Mouse (Mus musculus): ENCODE data around the gene Ubox5. TPM values are rescaled to one million over a fixed set of nuclear protein-coding genes. Genes with fewer than 3 reads are reported as not detected.
"Not testable (repeated sequence)": the region's sequence is repeated elsewhere in the genome, so short reads cannot be mapped to it uniquely, and the experiment has no call there.

Ubox5 gene
- total RNA-seq (2021): 1 to 10 TPM; 4.0 to 4.2 TPM

DNA sequence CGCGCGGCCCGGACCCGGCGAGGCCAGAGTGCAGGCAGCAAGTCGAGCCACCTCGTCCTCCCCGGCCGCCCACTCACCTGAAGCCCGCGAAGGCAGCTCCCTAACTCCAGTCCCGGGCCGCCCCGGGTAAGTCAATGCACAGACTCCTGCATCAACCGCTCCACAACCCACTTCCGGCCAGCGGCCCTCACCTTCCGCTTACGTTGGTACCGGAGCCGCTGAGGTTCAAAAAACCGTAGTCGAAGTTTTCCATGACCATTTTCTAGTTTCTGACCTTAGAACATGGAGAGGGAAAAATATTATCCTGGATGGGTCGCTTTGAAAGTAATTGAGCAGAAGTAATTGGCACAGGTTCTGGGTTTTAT is at the start of gene Ubox5, which contains the start of gene Fastkd5:
TSS of gene Ubox5 (minus strand) at position 200 of the 365 bp plus-strand sequence.
TSS of gene Fastkd5 (minus strand) at position 189 of the 365 bp plus-strand sequence.
- intact Hi-C loops (cut with DNase I): no loop called here
- peak; percentile 72 for DNase-seq (ENCODE audit: low spot score)

DNA sequence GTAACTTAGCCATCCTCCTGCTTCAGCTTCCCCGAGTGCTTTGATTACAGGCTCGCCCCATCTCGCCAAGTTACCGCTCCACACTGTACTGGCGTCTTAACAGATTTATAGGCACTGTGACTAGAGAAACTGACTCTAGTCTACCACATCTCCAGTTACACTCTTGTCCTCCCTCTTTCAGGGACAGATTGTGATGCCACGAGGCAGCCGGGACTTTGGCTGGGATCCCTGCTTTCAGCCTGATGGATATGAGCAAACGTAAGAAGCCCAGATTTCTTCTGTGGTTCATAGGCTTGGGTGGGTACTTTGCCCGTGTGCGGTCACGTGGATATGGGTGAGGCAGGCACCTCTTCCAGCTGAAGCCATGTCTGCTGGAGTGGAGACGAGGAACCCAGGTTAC is 49.3 kb upstream of the Ubox5 start:
- intact Hi-C loops (cut with DNase I): no loop called here
- no peak for DNase-seq (ENCODE audit: low spot score)

DNA sequence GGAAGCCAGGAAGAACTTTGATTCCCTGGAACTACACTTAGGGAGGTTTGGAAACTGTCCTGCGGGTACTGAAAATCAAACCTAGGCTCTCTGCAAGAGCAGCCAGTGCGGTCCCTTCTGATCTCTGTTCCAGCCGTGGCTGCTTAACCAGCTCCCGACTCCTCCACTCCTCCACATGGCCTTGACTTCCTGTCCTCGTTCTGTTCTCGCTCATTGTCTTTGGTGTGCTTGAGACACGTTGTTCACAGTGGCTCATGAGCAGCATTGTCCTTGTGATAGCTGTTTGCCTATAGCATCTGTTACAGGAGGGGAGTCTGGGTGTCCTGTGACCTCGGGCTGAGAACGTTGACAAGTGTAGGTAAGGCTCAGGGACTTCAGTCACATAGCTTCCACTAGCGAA is 47.4 kb upstream of the Ubox5 start:
- intact Hi-C loops (cut with DNase I): no loop called here
- DNase-seq (ENCODE audit: low spot score): no peak

DNA sequence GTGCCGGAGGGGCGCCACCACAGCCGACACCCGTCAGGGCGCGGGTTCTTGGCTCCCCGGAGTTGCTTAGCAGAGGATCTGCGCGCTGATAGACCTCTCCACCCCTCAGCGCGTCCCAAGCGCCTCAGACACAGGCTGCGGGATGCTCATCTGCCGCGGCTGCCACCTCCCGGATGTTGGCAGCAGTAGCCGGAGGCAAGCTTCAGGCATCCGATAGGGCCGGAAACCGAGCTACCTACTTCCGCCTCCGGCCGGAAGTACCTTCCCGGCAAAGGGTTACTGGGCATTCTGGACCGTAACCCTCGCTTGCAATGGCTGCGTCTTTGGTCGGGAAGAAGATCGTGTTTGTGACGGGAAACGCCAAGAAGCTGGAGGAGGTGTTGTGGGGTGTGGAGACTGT is 37.7 kb upstream of the Ubox5 start, which contains the start of gene Itpa:
TSS of gene Itpa (plus strand) at position 52 of the 400 bp plus-strand sequence.
- DNase-seq (ENCODE audit: low spot score): peak; percentile 78
- intact Hi-C loops (cut with DNase I): loop anchor here (10.0 kb wide), 1 partner anchor 243 kb away; the partner anchor contains the start of genes Pced1a and Vps16

DNA sequence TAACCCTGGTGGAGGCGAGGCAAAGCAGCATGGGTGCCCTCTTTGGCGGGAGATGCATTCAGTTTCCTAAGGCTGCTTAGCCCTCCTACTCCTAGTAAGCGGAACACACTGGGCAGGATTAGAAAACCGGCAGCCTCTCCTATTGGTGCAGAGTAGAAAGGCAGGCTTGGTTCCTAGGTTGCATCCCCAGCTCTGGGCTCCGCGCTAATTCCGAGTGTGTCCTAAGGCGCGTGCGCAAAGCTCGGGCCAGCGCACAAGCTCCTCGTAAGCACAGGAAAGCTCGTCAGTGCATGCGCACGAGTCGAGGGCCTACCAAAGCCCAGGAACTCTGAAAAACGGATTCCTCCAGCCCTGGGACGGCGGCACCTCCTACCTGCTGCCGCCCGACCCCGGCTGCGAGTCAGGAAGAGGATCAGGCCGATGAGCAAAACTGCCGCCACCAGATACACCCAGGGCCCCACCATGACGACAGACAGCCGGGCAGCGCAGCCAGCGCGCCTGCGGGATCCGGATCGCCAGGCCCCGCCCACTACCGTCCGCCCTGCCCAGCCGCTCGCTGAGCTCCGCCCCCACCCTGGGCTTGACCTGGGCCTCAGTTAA is 34.4 kb upstream of the Ubox5 start, which contains the start of gene Ddrgk1:
TSS of gene Ddrgk1 (minus strand) at position 558 of the 600 bp plus-strand sequence.
- intact Hi-C loops (cut with DNase I): loop anchor here (10.0 kb wide), 1 partner anchor 239 kb away; the partner anchor contains the start of genes Pced1a and Vps16

DNA sequence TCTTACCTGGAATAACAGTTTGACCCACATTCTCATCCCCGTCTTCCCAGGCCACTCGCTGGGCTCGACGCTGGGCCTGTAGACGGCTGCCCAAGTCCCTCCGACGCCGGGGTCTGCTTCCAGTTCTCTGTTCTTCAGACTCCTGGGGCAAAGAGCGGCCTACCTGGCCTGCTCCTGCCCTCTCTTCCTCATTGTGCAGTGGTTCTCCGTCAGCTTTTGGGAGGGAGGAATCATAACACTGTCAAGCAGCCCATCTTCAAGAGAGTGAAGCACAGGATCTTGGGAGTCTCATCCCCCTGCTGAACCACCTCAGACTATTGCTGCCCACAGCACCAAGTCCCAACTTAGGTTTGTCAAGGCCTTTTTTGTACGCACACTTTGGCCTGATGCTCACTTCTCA is 33.5 kb upstream of the Ubox5 start:
- intact Hi-C loops (cut with DNase I): loop anchor here (10.0 kb wide), 1 partner anchor 239 kb away; the partner anchor contains the start of genes Pced1a and Vps16
- DNase-seq (ENCODE audit: low spot score): no peak

More for the DNA sequence above, 34.4 kb upstream of the Ubox5 start, which contains the start of gene Ddrgk1:
- DNase-seq (ENCODE audit: low spot score): peak; percentile 88

DNA sequence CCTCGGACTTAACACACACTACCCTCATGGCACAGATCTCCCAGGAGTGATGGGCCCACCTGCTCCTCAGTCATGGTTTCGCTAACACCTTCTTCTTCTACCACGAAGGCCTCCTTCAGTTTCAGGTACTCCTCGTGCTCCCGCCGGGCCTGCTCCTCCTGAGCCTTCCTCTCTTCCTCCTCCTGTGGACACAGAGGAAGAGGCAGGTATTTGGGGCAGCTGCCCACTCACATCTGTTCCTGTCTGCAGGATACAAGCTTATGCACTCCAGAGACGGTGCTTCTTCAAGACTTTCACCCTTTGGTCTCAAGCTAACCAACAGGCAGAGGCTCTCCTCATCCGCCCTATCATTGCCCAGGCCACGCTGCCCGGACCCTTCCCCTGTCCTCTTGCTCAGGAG is 28.7 kb upstream of the Ubox5 start:
- no peak for DNase-seq (ENCODE audit: low spot score)
- intact Hi-C loops (cut with DNase I): no loop called here

DNA sequence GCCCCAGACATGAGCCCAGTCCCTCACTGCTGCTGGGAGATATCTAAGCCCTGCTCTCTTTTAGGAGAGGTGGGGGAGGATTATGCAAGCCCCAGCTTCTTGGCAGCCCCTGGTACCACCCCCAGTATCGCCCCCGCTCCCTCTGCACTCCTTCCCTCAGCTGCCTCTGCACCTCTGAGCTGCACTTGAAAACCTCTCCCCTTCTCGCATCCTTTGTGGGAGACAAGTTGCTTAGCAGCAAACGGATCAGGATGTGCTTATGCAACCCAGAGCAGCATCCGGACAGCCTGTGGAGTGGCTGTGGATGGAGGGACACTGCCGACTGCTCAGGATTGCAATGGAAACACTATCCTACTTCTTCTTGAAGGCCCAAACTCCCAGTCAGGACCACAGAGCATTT is 27.7 kb upstream of the Ubox5 start:
- DNase-seq (ENCODE audit: low spot score): no peak
- intact Hi-C loops (cut with DNase I): no loop called here

DNA sequence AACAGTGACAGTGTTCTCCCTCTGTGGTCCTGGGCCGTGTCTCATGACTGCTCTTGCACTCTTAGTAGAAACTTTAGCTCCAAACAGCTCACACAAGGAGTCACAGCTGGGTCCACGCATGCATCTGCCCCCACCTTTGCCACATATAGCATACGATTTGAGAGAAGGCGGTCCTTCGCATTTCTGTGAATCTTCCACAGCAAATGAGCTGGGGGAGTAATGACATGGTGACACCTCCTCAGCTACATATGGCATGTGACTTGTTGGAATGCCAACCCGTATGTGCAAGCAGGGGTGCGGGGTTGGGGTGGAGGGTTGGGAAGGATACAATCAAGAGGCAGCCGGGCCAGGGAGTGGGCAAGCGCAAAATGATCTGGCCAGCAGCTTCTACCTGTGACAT is 26.7 kb upstream of the Ubox5 start:
- intact Hi-C loops (cut with DNase I): no loop called here
- no peak for DNase-seq (ENCODE audit: low spot score)

DNA sequence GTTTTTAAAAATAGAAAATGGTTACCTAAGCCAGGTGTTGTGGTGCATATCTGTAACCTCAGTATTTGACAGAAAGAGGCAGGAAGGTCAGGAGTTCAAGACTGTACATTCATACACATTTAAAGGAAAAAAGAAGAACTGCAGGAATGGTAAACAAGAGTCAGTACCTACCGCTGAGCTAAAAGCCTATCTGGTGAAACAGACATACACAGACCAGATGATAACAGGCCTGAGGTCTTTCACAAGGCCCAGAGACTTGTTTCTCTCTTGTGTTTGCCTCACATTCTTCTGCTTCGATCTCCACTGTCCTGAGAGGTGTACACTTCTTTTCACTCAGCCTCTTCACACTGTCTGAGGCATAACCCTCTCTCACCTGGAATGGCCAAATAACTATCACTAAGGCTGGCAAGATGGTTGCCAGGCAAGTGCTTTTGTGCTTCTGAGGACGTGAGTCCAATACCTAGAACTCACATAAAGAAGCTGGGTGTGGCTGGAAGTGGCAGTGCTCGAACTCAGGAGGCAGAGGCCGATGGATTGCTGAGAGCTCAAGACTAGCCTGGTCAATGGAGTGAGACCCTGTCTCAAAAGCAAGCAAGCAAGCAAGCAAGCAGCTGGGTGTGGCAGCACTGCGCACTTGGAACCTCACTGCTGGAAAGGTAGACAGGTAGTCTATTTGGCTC is 26.0 kb upstream of the Ubox5 start:
- no peak for DNase-seq (ENCODE audit: low spot score)
- intact Hi-C loops (cut with DNase I): no loop called here

DNA sequence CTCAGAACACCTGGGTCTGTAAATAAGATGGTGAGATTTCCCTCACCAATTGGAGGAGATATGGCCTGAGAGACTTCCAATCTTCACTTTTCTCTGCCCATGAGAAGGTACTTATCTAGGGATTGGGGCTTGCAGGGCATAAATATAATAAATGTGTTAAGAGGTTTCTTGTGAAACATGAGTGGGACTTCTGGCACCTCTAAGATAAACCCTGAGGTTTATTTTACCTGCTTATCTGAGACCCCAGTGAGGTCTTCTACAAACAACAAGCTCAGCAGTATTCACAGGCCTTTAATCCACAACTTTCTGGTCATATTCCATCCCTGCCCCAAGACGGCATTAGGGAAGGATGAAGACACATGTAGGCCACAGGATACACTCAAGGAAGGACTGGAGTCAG is 23.9 kb upstream of the Ubox5 start:
- DNase-seq (ENCODE audit: low spot score): no peak
- intact Hi-C loops (cut with DNase I): no loop called here

DNA sequence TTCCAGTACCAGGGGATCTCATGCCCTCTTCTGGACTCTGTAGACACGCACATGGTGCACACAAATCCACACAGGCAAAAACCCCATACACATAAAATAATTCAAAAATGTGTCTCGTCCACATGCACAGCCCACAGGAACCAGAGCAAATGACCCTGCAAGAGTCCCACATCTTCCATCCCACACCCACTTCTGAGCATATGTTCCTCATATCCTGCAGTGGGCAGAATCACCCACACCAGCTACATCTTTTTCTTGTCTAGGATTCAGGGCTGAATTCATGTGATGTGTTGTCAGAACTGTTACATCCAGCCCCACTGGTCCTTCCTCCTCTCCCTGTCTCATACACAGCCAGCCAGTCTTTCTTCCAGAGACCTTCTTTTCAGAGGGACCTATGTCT is 23.5 kb upstream of the Ubox5 start:
- intact Hi-C loops (cut with DNase I): no loop called here
- DNase-seq (ENCODE audit: low spot score): no peak

DNA sequence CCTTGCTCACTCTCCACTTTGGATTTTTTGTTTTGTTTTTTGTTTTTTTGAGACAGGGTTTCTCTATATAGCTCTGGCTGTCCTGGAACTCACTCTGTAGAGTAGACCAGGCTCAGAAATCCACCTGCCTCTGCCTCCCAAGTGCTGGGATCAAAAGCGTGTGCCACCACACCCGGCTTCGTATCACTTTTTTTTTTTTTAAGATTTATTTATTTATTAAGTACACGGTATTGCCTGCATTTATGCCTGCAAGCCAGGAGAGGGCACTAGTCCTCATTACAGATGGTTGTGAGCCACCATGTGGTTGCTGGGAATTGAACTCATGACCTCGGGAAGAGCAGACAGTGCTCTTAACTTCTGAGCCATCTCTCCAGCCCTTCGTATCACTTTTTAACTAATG is 19.2 kb upstream of the Ubox5 start:
- intact Hi-C loops (cut with DNase I): not testable (repeated sequence)

DNA sequence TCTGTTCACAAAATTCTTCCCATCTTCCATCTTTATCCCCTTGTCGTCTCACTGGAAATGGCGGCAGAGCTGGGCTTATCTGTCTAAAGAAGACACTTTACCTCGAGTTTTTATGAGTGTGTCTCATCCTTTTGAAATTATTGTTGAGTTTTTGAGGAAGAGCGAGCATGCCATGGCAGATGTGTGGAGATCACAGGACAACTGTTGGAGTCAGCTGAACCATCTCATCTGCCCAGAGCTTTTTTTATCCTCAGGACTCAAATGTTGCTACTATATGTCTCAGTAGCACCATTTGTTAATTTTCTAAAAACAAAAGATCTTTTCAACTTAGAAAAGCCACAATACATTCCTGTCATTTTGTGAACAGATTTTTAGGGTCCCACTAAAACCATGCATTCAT is 15.4 kb upstream of the Ubox5 start:
- intact Hi-C loops (cut with DNase I): no loop called here
- no peak for DNase-seq (ENCODE audit: low spot score)

More for the DNA sequence above, 19.2 kb upstream of the Ubox5 start:
- DNase-seq (ENCODE audit: low spot score): not testable (repeated sequence)

DNA sequence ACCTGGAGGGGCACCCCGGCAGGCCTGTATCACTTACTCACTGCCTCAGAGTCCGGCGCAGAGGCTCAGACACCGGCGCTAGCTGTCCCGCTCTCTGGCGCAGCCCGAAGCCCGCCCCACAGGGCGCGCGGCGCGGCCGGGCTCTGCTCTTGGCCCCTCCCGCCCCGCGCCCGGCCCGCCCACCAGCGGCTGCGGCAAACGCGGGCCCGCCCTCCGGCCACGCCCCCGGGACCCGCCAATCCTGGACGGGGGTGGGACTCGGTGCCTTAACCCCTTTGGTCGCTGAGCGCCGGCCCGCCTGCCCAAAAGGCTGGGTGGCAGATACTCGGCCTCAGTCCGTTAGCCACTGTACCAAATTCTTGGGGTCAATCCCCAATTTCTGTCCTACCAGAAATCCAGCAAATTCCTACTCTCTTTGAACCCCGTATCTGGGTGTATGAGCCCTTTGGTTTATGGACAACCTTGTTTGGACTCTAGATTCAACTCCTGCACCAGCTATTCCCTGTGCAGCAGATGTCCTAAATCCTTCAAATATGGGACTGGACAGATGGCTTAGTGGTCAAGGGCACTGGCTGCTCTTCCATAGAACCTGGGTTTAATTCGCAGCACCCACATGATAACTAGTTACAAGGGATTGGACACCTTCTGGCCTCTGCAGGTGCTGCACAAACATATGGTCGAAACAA is 13.0 kb upstream of the Ubox5 start, which contains the start of gene Lzts3:
TSS of gene Lzts3 (minus strand) at position 120 of the 686 bp plus-strand sequence.
- peak; percentile 84 for DNase-seq (ENCODE audit: low spot score)
- intact Hi-C loops (cut with DNase I): no loop called here

DNA sequence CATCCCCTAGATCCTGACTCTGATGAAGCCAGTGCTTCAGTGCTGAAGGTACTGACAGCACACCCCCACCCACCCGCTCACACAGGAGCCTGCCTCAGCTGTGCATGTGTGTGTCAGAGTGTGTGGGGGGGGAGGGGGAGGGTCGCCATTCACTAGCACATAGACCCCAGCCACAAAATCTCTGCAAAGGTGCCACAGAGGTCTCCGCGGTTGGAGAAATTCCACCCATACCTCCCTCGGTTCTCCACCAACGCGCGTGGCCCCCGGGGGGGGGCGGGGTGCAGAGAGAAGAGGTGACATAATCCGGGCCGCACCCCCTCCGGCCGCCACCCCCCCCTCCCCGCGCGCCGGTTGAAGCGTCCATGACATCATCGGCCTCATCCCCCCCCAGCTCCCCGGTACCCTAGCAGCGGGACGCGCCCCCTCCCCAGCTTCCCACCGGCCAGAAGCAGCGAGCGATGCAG is 12.4 kb upstream of the Ubox5 start:
- DNase-seq (ENCODE audit: low spot score): no peak
- intact Hi-C loops (cut with DNase I): no loop called here

DNA sequence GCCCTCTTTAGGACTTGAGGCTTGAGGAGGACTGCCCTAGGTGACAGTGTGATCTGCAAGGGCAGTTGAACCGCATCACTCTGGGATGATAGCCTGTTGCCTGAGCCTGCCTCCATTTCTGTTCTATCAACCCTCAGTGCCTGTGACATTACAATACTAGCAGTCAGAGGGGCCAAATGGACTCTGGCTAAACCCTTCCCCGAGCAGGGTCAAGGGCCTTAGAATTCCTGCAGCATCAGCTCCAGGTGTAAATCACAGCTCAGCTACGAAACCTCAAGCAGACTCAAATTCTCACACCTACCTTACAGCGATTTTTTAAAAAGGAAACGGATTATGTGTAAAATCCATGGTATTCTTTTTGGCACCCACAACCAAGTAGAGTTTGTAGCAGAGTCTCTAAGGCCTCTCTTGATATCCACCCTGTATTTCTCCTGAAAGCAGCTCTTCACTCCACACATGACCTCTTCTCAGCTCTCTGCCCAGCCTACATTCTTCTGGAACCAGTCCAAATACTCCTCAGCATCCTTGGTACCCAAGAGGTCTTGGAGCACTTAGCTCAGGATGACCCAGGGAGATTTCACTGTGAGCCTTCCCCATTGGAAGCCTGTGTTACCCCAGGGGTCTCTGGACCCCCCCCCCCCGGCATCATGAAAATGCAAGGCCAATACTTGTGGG is 11.7 kb upstream of the Ubox5 start:
- no peak for DNase-seq (ENCODE audit: low spot score)
- intact Hi-C loops (cut with DNase I): no loop called here

DNA sequence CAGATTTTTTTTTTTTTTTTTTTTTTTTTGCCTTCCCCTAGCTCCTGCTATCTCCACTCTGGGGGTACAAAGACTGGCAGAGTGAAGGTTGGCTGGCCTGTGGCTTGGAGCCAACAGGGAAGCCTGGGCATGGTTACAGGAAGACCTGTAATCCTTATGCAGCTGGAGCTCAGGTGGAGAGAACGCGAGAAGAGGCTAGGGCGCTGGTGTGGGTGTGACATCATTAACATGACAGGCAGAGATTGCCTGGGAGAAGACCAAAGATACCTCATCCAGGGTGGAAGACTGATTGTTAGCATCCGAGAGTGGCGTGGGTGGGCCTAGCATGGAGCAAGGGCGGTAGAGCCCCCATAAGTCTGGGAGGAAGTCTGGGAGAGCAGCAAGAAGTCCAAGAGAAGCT is 9.4 kb upstream of the Ubox5 start:
- intact Hi-C loops (cut with DNase I): no loop called here
- DNase-seq (ENCODE audit: low spot score): no peak

DNA sequence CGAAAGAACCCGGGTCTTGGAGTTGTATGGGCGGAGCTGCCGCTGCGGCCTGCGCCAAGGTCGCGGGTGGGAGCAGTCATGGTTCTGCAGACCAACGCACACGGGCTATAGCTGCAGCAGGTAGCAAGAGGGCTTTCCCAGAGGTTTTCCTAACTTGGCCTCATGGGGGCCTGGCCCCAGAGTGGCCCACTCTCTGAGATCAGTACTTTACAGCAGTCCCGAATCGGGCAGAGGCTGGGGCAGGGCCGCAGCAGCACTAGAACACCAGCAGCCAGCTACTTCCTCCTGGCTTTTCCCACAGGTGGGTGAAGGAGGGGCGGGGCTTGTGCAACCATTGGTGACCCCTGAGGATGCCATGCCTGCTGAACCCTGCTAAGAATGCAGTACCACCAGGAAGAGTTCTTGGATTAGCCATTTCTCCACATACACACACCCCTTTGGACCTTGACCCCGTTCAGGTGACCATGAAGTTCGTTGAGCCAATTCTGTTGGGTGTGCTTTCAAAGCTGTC is 8.3 kb upstream of the Ubox5 start:
- intact Hi-C loops (cut with DNase I): no loop called here
- DNase-seq (ENCODE audit: low spot score): no peak

DNA sequence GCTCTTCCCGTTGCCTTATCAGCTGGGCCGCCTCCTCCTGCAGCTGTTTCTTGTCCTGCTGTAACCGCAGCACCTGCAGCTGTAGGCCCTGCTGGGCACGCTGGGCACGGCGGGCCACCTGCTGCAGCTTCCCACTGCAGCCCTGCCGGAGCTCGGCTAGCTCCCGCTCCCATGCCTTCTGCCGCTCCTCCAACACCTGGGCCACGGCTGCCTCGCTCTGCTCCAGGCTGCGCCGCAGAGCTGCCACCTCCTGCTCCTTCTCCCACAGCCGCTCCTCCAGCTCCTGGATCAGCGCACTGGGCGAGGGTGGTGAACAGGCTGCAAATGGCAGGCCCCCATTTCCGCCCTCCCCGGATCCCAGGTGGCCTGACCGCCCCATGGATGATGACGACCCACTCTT is 6.0 kb upstream of the Ubox5 start:
- DNase-seq (ENCODE audit: low spot score): no peak
- intact Hi-C loops (cut with DNase I): no loop called here

Measured in heart, postnatal 25 days (tissue).